Mouse (Mus musculus): Measurements from ENCODE around the gene Scamp2. TPM values are rescaled to one million over a fixed set of nuclear protein-coding genes. Genes with fewer than 3 reads are reported as not detected.

The Scamp2 gene
- total and polyA plus RNA-seq, 2 experiments from 2014 or later = 47.4 to 53.1 TPM

DNA sequence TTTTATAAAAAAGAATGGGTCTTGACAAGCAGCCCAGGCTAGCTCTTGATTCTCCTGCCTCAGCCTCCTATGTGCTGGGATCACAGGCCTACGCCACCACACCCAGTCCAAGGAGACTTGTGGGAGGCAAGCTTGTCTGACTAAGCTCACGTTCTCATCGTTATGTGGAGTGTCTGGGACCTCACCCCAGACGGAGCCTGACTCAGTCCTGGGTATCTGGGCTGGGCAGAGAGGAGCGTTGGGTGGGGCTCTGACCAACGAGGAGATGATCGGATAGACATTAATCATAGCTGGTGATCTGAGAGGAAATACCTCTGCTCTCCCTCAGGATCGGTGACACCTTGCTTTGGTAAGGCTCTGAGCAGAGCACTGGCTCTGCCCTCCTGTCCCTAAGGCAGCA is 58.1 kb downstream of the Scamp2 start:
- no peak for TF ChIP-seq CTCF (IDR thresholded peaks at IDR 0.05; ENCODE audit: low read depth)
- ATAC-seq (no peak), DNase-seq (ENCODE audit: low spot score) (no peak)
- no peak overlapping the region for H3K4me2 ChIP-seq (ENCODE audit: low read depth, low read length)
- H3K9ac ChIP-seq (replicated peaks; ENCODE audit: low read length) = no peak overlapping the region
- no peaks in the 10 kb centered on the region for H3K9me3 ChIP-seq (ENCODE audit: low read length)
- H3K27me3 ChIP-seq (ENCODE audit: insufficient read depth, low read length) = no peaks in the 10 kb centered on the region
- no peak overlapping the region for H3K27ac ChIP-seq
- WGBS = 83% methylated on average over 8 of the region's 8 CpGs
- H3K36me3 ChIP-seq (ENCODE audit: insufficient read depth, low read length) = no peaks in the 10 kb centered on the region
- no peaks in the 10 kb centered on the region for H3K4me1 ChIP-seq (ENCODE audit: insufficient read depth, low read length)
- H3K4me3 ChIP-seq (ENCODE audit: low read length) = no peak overlapping the region

- Histone ChIP-seq H3K36me3 (ENCODE audit: insufficient read depth, low read length) (peaks cover 10% of the 10 kb centered on the region; the same call in 1 of the 2 replicates), H3K9ac (replicated peaks; ENCODE audit: low read length) (no peak within 1 kb of the TSS), H3K4me3 (ENCODE audit: low read length) (no peak within 1 kb of the TSS), H3K4me1 (ENCODE audit: insufficient read depth, low read length) (no peaks in the 10 kb centered on the region), H3K27me3 (ENCODE audit: insufficient read depth, low read length) (no peaks in the 10 kb centered on the region), H3K9me3 (ENCODE audit: low read length) (no peaks in the 10 kb centered on the region), H3K27ac (no peak within 1 kb of the TSS), H3K4me2 (ENCODE audit: low read depth, low read length) (no peak within 1 kb of the TSS)
- WGBS = 90% methylated on average over 5 of the region's 5 CpGs
- no peak for TF ChIP-seq CTCF (IDR thresholded peaks at IDR 0.05; ENCODE audit: low read depth)
- no peak for DNase-seq (ENCODE audit: low spot score)
- no peak for ATAC-seq
Measured at GRCm38 (mm10) chr9:57620674-57621073, 59.9 kb downstream of the Scamp2 start, which contains the start of gene Lman1l. Gene Lman1l (minus strand): TSS chr9:57620774.

GRCm38 (mm10) chr9:57624295-57624694 is 63.6 kb downstream of the Scamp2 start:
- DNase-seq (ENCODE audit: low spot score) = no peak
- no peak overlapping the region for H3K9ac ChIP-seq (replicated peaks; ENCODE audit: low read length)
- H3K4me2 ChIP-seq (ENCODE audit: low read depth, low read length) = no peak overlapping the region
- H3K27ac ChIP-seq = no peak overlapping the region
- H3K9me3 ChIP-seq (ENCODE audit: low read length) = no peaks in the 10 kb centered on the region
- H3K36me3 ChIP-seq (ENCODE audit: insufficient read depth, low read length) = peaks cover 42% of the 10 kb centered on the region
- H3K4me1 ChIP-seq (ENCODE audit: insufficient read depth, low read length) = no peaks in the 10 kb centered on the region
- no peak overlapping the region for H3K4me3 ChIP-seq (ENCODE audit: low read length)
- 88% methylated on average over 7 of the region's 7 CpGs for WGBS
- ATAC-seq = no peak
- TF ChIP-seq CTCF (IDR thresholded peaks at IDR 0.05; ENCODE audit: low read depth) = no peak
- no peaks in the 10 kb centered on the region for H3K27me3 ChIP-seq (ENCODE audit: insufficient read depth, low read length)

- DNase-seq (ENCODE audit: low spot score) (no peak), ATAC-seq (no peak)
- Histone ChIP-seq H3K4me2 (ENCODE audit: low read depth, low read length) (no peak overlapping the region), H3K27me3 (ENCODE audit: insufficient read depth, low read length) (no peaks in the 10 kb centered on the region), H3K27ac (peak overlapping the region; percentile 26; the same call in 1 of the 2 replicates), H3K36me3 (ENCODE audit: insufficient read depth, low read length) (peaks cover 57% of the 10 kb centered on the region), H3K9me3 (ENCODE audit: low read length) (no peaks in the 10 kb centered on the region), H3K9ac (replicated peaks; ENCODE audit: low read length) (no peak overlapping the region), H3K4me1 (ENCODE audit: insufficient read depth, low read length) (no peaks in the 10 kb centered on the region), H3K4me3 (ENCODE audit: low read length) (no peak overlapping the region)
- WGBS = 41% methylated on average over 15 of the region's 15 CpGs
- no peak for TF ChIP-seq CTCF (IDR thresholded peaks at IDR 0.05; ENCODE audit: low read depth)
Measured at GRCm38 (mm10) chr9:57625674-57626500, 65.1 kb downstream of the Scamp2 start.

GRCm38 (mm10) chr9:57627191-57627590 is 66.4 kb downstream of the Scamp2 start:
- DNase-seq (ENCODE audit: low spot score) = no peak
- H3K4me3 ChIP-seq (ENCODE audit: low read length) = no peak overlapping the region
- no peaks in the 10 kb centered on the region for H3K27me3 ChIP-seq (ENCODE audit: insufficient read depth, low read length)
- H3K36me3 ChIP-seq (ENCODE audit: insufficient read depth, low read length) = peaks cover 64% of the 10 kb centered on the region
- TF ChIP-seq CTCF (IDR thresholded peaks at IDR 0.05; ENCODE audit: low read depth) = no peak
- H3K4me2 ChIP-seq (ENCODE audit: low read depth, low read length) = no peak overlapping the region
- 80% methylated on average over 17 of the region's 17 CpGs for WGBS
- H3K9ac ChIP-seq (replicated peaks; ENCODE audit: low read length) = no peak overlapping the region
- H3K27ac ChIP-seq = no peak overlapping the region
- no peaks in the 10 kb centered on the region for H3K4me1 ChIP-seq (ENCODE audit: insufficient read depth, low read length)
- no peak for ATAC-seq
- H3K9me3 ChIP-seq (ENCODE audit: low read length) = no peaks in the 10 kb centered on the region

DNA sequence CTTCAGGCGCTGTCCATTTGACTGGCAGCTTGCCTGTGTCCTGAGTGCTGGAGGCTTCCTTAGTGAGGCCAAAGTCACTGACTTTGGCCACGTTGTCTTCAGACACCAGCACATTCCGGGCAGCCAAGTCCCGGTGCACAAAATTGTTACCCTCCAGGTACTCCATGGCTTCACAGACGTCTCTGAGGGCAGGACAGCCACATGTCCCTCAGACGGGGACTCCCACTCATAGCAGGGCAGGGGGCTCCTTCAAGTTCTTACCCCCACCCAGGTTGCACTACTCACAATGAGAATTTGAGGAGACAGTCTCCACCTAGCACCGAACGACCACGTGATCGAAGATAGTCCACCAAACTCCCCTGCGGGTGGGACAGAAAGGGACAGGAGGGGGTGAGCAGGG is 67.1 kb downstream of the Scamp2 start:
- no peak for TF ChIP-seq CTCF (IDR thresholded peaks at IDR 0.05; ENCODE audit: low read depth)
- Histone ChIP-seq H3K4me2 (ENCODE audit: low read depth, low read length) (no peak overlapping the region), H3K9ac (replicated peaks; ENCODE audit: low read length) (no peak overlapping the region), H3K4me3 (ENCODE audit: low read length) (no peak overlapping the region), H3K9me3 (ENCODE audit: low read length) (no peaks in the 10 kb centered on the region), H3K36me3 (ENCODE audit: insufficient read depth, low read length) (peaks cover 64% of the 10 kb centered on the region), H3K27me3 (ENCODE audit: insufficient read depth, low read length) (no peaks in the 10 kb centered on the region), H3K4me1 (ENCODE audit: insufficient read depth, low read length) (no peaks in the 10 kb centered on the region), H3K27ac (no peak overlapping the region)
- WGBS = 94% methylated on average over 11 of the region's 11 CpGs
- no peak for ATAC-seq
- DNase-seq (ENCODE audit: low spot score) = no peak

DNA sequence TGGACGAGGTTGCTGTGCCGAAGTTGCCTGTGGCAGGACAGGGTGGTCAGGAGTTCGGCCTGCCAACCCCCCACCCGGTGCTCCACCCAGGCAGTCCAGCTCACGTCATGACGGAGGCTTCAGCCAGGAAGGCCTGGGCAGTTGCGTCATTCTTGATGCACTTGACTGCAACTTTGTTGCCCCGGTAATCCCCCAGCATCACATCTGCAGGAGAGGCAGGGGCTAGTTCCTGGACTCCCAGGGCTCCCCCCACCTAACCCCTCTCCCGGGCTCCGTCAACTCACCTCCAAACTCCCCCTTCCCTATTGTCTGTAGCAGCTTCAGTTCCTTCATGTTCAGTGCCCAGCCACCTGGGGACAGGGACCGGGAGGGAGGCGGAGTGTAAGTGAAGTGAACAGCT is 68.0 kb downstream of the Scamp2 start:
- H3K9me3 ChIP-seq (ENCODE audit: low read length) = no peaks in the 10 kb centered on the region
- H3K27ac ChIP-seq = no peak overlapping the region
- H3K4me1 ChIP-seq (ENCODE audit: insufficient read depth, low read length) = no peaks in the 10 kb centered on the region
- no peak overlapping the region for H3K9ac ChIP-seq (replicated peaks; ENCODE audit: low read length)
- DNase-seq (ENCODE audit: low spot score) = no peak
- 89% methylated on average over 12 of the region's 12 CpGs for whole genome bisulfite sequencing
- H3K4me2 ChIP-seq (ENCODE audit: low read depth, low read length) = no peak overlapping the region
- no peak for TF ChIP-seq CTCF (IDR thresholded peaks at IDR 0.05; ENCODE audit: low read depth)
- ATAC-seq = no peak
- no peak overlapping the region for H3K4me3 ChIP-seq (ENCODE audit: low read length)
- H3K27me3 ChIP-seq (ENCODE audit: insufficient read depth, low read length) = no peaks in the 10 kb centered on the region
- peaks cover 64% of the 10 kb centered on the region for H3K36me3 ChIP-seq (ENCODE audit: insufficient read depth, low read length)
